ENCODE assay signal across 17 mouse cellular contexts in genomic region chr3:92024541-92024940, GRCm38 (mm10). TPM values are rescaled to one million over a fixed set of nuclear protein-coding genes. Genes with fewer than 3 reads are reported as not detected.
A peak's percentile ranks its signal among the peaks of the same experiment; 100 is the strongest.
DNase-seq lines count a peak whose midpoint lies in the region; ATAC-seq and TF ChIP-seq lines count a peak whose summit lies in the region.
"Not testable (repeated sequence)": the region's sequence is repeated elsewhere in the genome, so short reads cannot be mapped to it uniquely, and the experiment has no call there.
"Had no signal": no experiment of that assay in that cellular context is flagged by ENCODE, and none has a peak within 500 bp of the region (broad histone marks: within the 10 kb centered on the region; RNA-seq: fewer than 3 reads in every experiment).

No protein-coding gene starts in this region.

- TF ChIP-seq POLR2A in brain, embryonic 14.5 days (IDR thresholded peaks at IDR 0.05; ENCODE audit: borderline replicate concordance, extremely low read depth, insufficient read depth, insufficient read length, poor library complexity, severe bottlenecking) = not testable (repeated sequence)

- not testable (repeated sequence) for H3K4me1 ChIP-seq in embryonic facial prominence, embryonic 13.5 days; heart, embryonic 11.5 days (ENCODE audit: control insufficient read depth, insufficient read depth, low read length); hindbrain, embryonic 12.5 days; intestine, embryonic 16.5 days (ENCODE audit: control insufficient read depth, insufficient read depth, low read length); megakaryocyte, embryonic 14.5 days; neural tube, embryonic 12.5 days

- H3K4me2 ChIP-seq in embryonic facial prominence, embryonic 13.5 days = peak overlapping the region; percentile 42
- H3K4me2 ChIP-seq in heart, embryonic 11.5 days = peak overlapping the region; percentile 44
- peak overlapping the region; percentile 35 for H3K4me2 ChIP-seq in hindbrain, embryonic 12.5 days (replicated peaks)
- H3K4me2 ChIP-seq in intestine, embryonic 16.5 days (ENCODE audit: low read depth, low read length) = 0 out of 2 replicates have a peak overlapping the region, but pooled peaks have one; percentile 19
- H3K4me2 ChIP-seq in neural tube, embryonic 12.5 days (replicated peaks) = peak overlapping the region; percentile 37; the same call in 1 of the 2 replicates

- H3K27me3 ChIP-seq in embryonic facial prominence, embryonic 13.5 days; heart, embryonic 11.5 days (ENCODE audit: control insufficient read depth, insufficient read depth, low read length); hindbrain, embryonic 12.5 days; intestine, embryonic 16.5 days (replicated peaks; ENCODE audit: control insufficient read depth, insufficient read depth, low read length); megakaryocyte, embryonic 14.5 days (replicated peaks); neural tube, embryonic 12.5 days (replicated peaks): not testable (repeated sequence)

- H3K9ac ChIP-seq in embryonic facial prominence, embryonic 13.5 days; heart, embryonic 11.5 days (ENCODE audit: low read depth, low read length); hindbrain, embryonic 12.5 days; intestine, embryonic 16.5 days (ENCODE audit: low read depth, low read length); neural tube, embryonic 12.5 days: not testable (repeated sequence)

- not testable (repeated sequence) for H3K9me3 ChIP-seq in embryonic facial prominence, embryonic 13.5 days; heart, embryonic 11.5 days (replicated peaks; ENCODE audit: control insufficient read depth, low read length); hindbrain, embryonic 12.5 days (replicated peaks); intestine, embryonic 16.5 days (ENCODE audit: control insufficient read depth, low read length); megakaryocyte, embryonic 14.5 days; neural tube, embryonic 12.5 days

- not testable (repeated sequence) for TF ChIP-seq CTCF in brain, embryonic 14.5 days (IDR thresholded peaks at IDR 0.05; ENCODE audit: borderline replicate concordance, extremely low read depth, insufficient read depth, insufficient read length)

- DNase-seq in 3134 (ENCODE audit: extremely low read depth, insufficient read length, low spot score) = peak; percentile 48
- peak; percentile 9 for DNase-seq in brain, embryonic 14.5 days (ENCODE audit: low read depth)

- H3K27ac ChIP-seq in embryonic facial prominence, embryonic 13.5 days; heart, embryonic 11.5 days (ENCODE audit: low read depth, low read length); hindbrain, embryonic 12.5 days; intestine, embryonic 16.5 days (ENCODE audit: low read length); neural tube, embryonic 12.5 days: not testable (repeated sequence)

- WGBS in embryonic facial prominence, embryonic 13.5 days = 61% methylated on average over 24 of the region's 24 CpGs
- WGBS in heart, embryonic 11.5 days (ENCODE audit: insufficient replicate concordance) = 51% methylated on average over 24 of the region's 24 CpGs
- 55% methylated on average over 24 of the region's 24 CpGs for WGBS in hindbrain, embryonic 12.5 days
- whole genome bisulfite sequencing in intestine, embryonic 16.5 days = 56% methylated on average over 24 of the region's 24 CpGs
- 67% methylated on average over 24 of the region's 24 CpGs for whole genome bisulfite sequencing in neural tube, embryonic 12.5 days

- not testable (repeated sequence) for H3K4me3 ChIP-seq in embryonic facial prominence, embryonic 13.5 days; heart, embryonic 11.5 days (ENCODE audit: low read depth, low read length); hindbrain, embryonic 12.5 days; intestine, embryonic 16.5 days (ENCODE audit: low read length); neural tube, embryonic 12.5 days
- peak overlapping the region; percentile 28 for H3K4me3 ChIP-seq in megakaryocyte, embryonic 14.5 days (replicated peaks)

- H3K36me3 ChIP-seq in embryonic facial prominence, embryonic 13.5 days; heart, embryonic 11.5 days (ENCODE audit: control insufficient read depth, insufficient read depth, low read length); hindbrain, embryonic 12.5 days; intestine, embryonic 16.5 days (ENCODE audit: control insufficient read depth, insufficient read depth, low read length); megakaryocyte, embryonic 14.5 days (replicated peaks; ENCODE audit: low read length); neural tube, embryonic 12.5 days: not testable (repeated sequence)

- ATAC-seq in embryonic facial prominence, embryonic 13.5 days (ENCODE audit: insufficient number of reproducible peaks, insufficient read depth, low FRiP score, low TSS enrichment, low read depth); heart, embryonic 11.5 days (replicated peaks; ENCODE audit: insufficient number of reproducible peaks, low FRiP score, low TSS enrichment); hindbrain, embryonic 12.5 days (ENCODE audit: low FRiP score); intestine, embryonic 16.5 days; neural tube, embryonic 12.5 days (ENCODE audit: low FRiP score, low read depth): not testable (repeated sequence)

RNA-seq across cellular contexts. Expression of gene Pglyrp3, which starts 10.2 kb away (rescaled TPM):
- polyA plus RNA-seq in brain, embryonic 14.5 days (2012; rRNA removed) = 0.10 TPM in 1 of 2 replicates, not detected in the other
- polyA plus RNA-seq in embryonic facial prominence, embryonic 13.5 days (2015; fragmentation: Nextera tagmentation; extraction: Ambion mirVana) = 1.1 TPM in 1 of 2 replicates, not detected in the other
- not detected in 2 replicates for polyA plus RNA-seq in heart, embryonic 11.5 days (2014; fragmentation: Nextera tagmentation; extraction: Ambion mirVana)
- not detected in 2 replicates for polyA plus RNA-seq in hindbrain, embryonic 12.5 days (2016; fragmentation: Nextera tagmentation; extraction: Ambion mirVana)
- polyA plus RNA-seq in intestine, embryonic 16.5 days (2015; fragmentation: Nextera tagmentation; extraction: Ambion mirVana) = not detected in 2 replicates
- polyA plus RNA-seq in megakaryocyte, embryonic 14.5 days (2012; ENCODE audit: insufficient read depth, low replicate concordance) = not detected in 2 replicates
- not detected in 2 replicates for polyA plus RNA-seq in neural tube, embryonic 12.5 days (2016; fragmentation: Nextera tagmentation; extraction: Ambion mirVana)
- polyA plus RNA-seq: adrenal gland, adult 2 months; CD4-positive, CD25-positive, alpha-beta regulatory T cell, adult 4 months; forebrain, embryonic 11.5 days; heart, adult 2 months; inflammation-experienced regulatory T-cells, adult 6 months; liver, embryonic 12.5 days; myocyte; spleen, adult 2 months; stomach, embryonic 14.5 days had no signal

RNA-seq across cellular contexts. Expression of gene Lor, which starts 58.4 kb away (rescaled TPM):
- 5.8 and 7.6 TPM in 2 replicates for polyA plus RNA-seq in brain, embryonic 14.5 days (2012; rRNA removed)
- 0.96 and 1.9 TPM in 2 replicates for polyA plus RNA-seq in embryonic facial prominence, embryonic 13.5 days (2015; fragmentation: Nextera tagmentation; extraction: Ambion mirVana)
- 0.31 and 1.00 TPM in 2 replicates for polyA plus RNA-seq in heart, embryonic 11.5 days (2014; fragmentation: Nextera tagmentation; extraction: Ambion mirVana)
- polyA plus RNA-seq in hindbrain, embryonic 12.5 days (2016; fragmentation: Nextera tagmentation; extraction: Ambion mirVana) = 7.0 and 8.0 TPM in 2 replicates
- polyA plus RNA-seq in intestine, embryonic 16.5 days (2015; fragmentation: Nextera tagmentation; extraction: Ambion mirVana) = 0.17 and 0.50 TPM in 2 replicates
- not detected in 2 replicates for polyA plus RNA-seq in megakaryocyte, embryonic 14.5 days (2012; ENCODE audit: insufficient read depth, low replicate concordance)
- polyA plus RNA-seq in neural tube, embryonic 12.5 days (2016; fragmentation: Nextera tagmentation; extraction: Ambion mirVana) = 5.7 and 6.6 TPM in 2 replicates
- polyA plus RNA-seq: CD4-positive, CD25-positive, alpha-beta regulatory T cell, adult 4 months; heart, adult 2 months; inflammation-experienced regulatory T-cells, adult 6 months had no signal
